Mouse (Mus musculus) adrenal gland, postnatal 25 days (tissue): ENCODE measurements around the gene Fibp. TPM values are rescaled to one million over a fixed set of nuclear protein-coding genes. Genes with fewer than 3 reads are reported as not detected.
A peak's percentile ranks its signal among the peaks of the same experiment; 100 is the strongest.

ENCODE experiments used
- DNase-seq: peaks from one replicate; pipeline ENCODE4 v3.0.0; 2021; ENCODE audit warnings: mixed read lengths
- long read RNA-seq: library from polyadenylated mRNA; stranded (forward); transcript quantifications from one replicate; pipeline ENCODE4 v2.0.0, GENCODE M21; 2021
- total RNA-seq: library from RNA; stranded (reverse); gene quantifications from 2 replicates; pipeline ENCODE4 v1.2.3, GENCODE M21; 2021

Fibp gene
- 53.7 and 100 TPM in 2 replicates for total RNA-seq
- long read RNA-seq, transcript Fibp-205 (10 exons, 1,209 nt), result major isoform, 19 of 42 reads
- long read RNA-seq, partial matches to known transcripts, result 3 of 42 reads
- long read RNA-seq, other reads (novel, unspliced or antisense), result 16 of 42 reads

DNA sequence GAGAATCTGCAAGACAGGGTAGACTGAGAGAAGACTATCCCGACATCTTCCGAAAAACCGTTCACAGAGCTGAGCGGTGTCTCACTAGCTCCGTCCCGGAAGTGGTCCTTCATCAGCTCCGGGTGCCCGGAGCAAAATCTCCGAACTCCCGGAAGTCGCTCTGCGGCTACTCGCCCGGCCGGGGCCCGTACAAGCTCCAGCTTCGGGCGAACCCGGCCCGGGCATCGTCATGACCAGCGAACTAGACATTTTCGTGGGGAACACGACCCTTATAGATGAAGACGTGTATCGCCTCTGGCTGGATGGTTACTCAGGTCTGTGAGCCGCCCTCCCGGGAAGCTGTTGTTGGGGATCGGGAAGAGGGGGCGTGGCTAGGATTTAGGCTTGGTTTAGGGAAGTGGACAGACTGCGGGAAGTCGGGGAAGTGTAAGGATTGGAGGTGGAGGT, at the start of gene Fibp:
TSS of gene Fibp (plus strand) at position 151 of the 447 bp plus-strand sequence.
- peak; percentile 84 for DNase-seq

DNA sequence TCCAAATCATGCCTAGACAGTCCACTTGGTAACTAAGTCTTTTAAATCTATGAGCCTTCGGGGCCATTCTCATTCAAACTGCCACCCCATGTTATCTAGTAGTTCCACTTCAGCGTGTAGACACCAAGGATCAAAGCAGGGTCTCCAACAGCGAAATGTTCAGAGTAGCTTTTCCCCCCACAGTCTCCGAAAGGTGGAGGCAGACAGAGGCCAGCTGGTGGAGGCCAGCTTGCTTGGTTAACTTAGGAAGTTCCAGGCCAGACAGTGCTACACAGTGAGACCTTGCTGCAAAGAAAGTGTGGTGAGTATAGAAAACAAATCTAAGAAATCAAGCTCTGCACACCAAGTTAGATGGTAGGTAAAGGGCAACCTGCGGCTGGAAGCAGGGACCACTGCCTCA, 49.8 kb upstream of the Fibp start:
- no peak for DNase-seq

DNA sequence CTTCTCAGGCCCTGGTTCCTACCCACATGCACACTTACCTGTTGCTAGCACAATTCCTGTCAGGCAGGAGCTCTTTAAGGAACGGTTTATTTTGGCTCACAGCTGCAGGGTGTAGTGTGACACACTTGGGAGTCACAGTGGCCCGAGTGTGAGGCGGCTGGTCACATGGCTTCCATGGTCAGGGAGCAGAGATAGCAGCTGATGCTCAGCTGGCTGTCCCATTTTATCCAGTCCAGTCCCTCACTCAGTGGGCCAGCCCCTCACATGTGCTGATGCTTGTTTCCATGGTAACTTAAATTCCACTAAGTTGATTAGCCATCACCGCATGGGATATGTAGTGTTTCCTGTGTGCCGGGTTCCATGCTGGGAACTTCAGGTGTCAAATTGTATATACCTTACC, 48.5 kb upstream of the Fibp start:
- no peak for DNase-seq

DNA sequence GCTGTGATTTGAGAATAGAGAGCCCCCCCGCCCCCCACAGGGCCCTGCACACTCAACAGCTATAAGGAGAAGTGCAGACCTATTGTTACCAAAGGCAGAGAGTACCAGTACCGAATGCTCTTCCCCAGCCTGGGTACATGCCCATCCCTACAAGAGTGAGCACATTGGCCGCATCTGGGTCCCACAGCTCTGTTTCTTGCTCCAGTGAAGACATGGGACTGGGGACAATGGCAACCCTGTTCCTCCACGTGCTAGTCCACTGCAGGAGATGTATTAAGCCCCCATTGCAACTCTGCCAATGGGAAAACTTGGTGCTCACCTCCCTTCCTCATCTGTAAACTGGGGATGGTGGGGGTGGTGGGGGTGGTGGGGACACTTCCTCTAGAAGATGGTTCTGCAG, 46.6 kb upstream of the Fibp start:
- no peak for DNase-seq

DNA sequence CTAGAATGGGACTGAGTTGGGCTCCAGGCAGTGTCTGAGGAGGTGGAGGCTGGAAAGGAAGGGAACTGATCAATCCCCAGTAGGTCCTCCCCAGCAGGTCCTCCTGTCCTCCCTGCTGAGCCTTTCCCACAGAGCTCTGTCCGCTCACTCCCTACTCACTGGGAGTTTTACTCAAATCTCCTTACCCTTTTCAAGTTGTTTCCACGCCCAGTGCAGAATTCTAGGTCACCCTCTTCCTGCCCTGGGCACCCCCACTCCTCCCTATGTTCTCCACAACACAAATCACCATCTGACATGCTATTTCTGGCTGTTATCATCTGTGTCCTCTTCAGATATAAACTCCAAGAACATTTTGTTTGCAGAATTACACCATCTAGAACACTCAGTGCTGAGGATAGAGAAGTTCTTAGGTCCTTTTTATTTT, 45.9 kb upstream of the Fibp start:
- DNase-seq, result no peak

- DNase-seq, result no peak
Measured at GRCm38 (mm10) chr19:5418750-5419466, 41.5 kb upstream of the Fibp start.

DNA sequence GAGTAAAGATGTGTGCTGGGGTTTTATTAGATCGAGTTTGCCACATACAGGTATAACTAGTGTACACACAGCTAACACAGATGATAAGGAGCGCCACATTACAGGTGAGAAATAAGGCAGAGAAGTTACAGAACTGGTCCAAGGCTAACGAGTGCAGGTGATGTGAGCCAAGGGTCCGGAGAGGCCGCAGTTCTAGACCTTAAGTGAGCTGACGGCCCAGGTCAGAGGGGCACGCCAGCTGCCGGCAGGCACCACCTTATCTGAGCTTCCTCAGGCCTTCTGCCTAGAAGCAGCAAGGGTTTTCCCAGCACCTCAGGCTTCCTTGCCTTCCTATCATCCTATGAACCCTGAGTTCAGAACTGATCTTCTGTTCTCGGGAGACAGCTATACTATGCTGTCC, 40.8 kb upstream of the Fibp start:
- DNase-seq, result no peak

GRCm38 (mm10) chr19:5420579-5420978, 39.8 kb upstream of the Fibp start:
- no peak for DNase-seq

DNA sequence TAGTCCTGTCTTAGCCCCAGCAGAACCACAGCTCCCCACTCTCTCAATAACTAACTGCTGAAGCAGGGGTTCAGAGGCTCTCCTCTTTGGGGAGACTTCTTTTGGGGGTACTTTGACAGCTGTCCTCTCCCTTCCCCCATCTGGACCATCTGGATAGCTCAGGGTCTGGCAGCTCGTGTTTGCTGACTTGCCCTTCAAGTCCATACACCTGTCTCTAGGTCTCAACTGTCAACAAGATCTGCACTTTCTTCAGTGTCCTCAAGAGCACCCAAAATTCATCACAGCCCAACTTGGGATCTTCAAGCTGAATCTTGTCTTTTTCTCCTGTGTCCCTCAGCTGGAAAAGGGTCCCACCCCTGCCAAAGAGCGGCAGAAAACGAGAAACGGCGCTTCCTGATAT, 38.6 kb upstream of the Fibp start:
- no peak for DNase-seq

DNA sequence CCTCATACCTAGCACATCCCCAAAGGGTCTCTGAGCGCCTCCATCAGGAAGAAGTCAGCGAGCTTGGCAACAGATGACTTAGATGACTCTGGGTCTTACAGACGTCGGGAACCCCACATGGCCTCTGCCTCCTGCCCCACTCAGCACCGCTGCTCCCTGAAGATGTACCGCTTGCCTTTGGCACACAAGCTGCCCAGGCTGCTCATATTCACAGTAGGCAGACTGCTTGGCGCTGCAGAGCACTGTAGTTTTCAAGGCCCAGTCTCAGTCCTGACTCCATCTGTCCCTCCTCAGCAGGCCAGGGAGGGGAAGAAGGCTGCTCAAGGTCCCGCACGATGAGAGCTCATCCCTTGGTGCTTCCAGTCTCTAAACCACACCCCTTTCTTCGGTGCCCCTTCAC, 38.1 kb upstream of the Fibp start:
- DNase-seq, result no peak

- DNase-seq, result no peak
Measured at GRCm38 (mm10) chr19:5422895-5423443, 37.4 kb upstream of the Fibp start.

DNA sequence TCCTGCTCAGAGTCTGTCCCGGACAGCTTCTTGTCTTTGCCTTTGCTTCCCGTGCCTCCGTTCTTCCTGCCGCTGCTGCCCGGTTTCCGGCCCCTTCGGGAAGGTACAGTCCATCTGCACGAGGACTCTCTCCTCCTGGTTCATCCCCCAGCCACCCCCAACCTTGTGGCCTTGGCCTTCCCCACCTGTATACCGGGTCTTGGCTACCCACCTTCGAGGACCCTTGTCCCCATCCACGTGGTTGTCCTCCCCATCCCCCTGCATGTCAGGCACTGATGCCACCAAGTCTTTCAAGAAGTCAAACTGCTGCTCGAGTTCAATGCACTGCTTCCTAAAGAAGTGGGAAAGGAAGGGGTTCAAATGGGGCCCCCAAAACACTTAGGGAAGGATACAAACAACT, 36.9 kb upstream of the Fibp start:
- no peak for DNase-seq

- DNase-seq, result peak; percentile 76
Measured at GRCm38 (mm10) chr19:5424092-5424781, 36.2 kb upstream of the Fibp start.

- peak; percentile 97 for DNase-seq
Measured at GRCm38 (mm10) chr19:5424782-5425741, 35.4 kb upstream of the Fibp start, which contains the start of the genes Drap1 and AI837181. Gene Drap1 (minus strand): TSS chr19:5424979. Gene AI837181 (plus strand): TSS chr19:5425144.

DNA sequence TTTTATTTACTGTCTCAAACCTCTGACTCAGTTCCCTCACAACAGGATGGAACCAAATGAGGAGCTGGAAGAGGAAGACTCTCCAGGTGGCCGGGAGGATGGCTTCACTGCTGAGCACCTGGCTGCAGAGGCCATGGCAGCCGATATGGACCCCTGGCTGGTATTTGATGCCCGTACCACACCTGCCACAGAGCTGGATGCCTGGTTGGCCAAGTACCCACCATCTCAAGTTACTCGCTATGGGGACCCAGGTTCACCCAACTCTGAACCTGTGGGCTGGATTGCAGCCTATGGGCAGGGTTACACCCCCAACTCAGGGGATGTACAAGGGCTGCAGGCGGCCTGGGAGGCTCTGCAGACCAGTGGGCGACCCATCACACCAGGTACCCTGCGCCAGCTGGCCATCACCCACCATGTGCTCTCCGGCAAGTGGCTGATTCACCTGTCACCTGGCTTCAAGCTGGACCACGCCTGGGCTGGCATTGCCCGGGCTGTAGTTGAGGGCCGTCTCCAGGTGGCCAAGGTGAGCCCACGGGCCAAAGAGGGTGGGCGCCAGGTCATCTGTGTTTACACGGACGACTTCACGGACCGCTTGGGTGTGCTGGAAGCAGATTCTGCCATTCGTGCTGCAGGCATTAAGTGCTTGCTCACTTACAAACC, 34.4 kb upstream of the Fibp start:
- no peak for DNase-seq

- no peak for DNase-seq
Measured at GRCm38 (mm10) chr19:5426640-5427290, 33.6 kb upstream of the Fibp start.

- DNase-seq, result no peak
Measured at GRCm38 (mm10) chr19:5428083-5428482, 32.3 kb upstream of the Fibp start.

DNA sequence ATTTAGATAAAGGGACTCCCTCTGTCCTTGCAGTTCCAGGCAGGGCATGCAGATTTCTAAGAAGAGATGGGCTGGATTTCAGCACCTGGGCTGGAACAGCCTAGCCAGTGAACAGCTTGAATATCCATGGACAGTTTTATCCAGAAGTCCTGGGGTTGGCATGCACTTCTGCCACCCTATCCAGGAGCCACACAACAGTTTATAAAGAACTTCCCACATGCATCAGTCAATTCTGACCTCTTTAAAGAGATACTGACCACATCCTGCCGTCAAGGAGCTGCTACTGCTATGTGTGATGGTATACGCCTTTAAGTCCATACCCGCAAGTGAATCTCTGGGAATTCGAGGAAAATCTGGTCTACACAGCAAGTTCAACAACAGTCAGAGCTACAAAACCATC, 31.2 kb upstream of the Fibp start:
- DNase-seq, result no peak

DNA sequence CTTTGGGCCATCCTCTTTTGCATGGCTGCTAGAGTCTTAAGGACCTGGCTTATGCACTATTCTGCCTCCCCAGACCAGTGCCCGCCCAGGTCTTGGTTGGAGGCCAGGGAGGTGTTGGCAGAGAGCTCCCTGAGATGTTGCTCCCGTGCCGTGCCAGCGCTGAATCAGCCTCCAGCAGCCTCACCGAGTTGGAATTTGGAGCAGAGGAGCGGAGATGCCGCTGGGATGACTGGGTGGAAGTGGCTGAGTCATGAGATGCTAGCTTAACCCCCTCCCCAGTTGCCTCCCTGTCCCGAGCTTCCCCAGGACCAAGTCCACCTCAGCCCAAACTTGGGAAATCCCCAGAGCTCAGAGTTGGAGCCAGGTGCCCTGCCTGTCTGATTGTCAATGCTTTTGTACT, 30.6 kb upstream of the Fibp start:
- DNase-seq, result peak; percentile 88

DNA sequence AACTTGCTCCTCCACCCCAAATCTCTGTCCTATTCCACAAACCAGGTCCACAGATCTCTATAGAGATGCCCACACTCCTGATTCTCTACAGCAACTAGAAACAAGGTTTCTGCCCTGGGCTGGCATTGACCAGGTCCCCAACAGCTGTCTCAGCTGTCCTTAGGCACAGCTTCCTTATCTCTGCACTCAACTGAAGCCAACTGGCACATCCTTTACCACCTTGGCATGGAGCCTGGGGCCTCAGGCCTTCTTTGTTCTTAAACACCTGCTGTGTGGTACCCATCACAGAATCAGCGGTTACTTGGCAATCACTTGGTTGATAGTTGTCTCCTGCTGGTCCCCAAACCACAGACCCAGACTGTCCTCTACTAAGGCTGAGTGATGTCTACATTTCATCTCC, 30.0 kb upstream of the Fibp start:
- no peak for DNase-seq

DNA sequence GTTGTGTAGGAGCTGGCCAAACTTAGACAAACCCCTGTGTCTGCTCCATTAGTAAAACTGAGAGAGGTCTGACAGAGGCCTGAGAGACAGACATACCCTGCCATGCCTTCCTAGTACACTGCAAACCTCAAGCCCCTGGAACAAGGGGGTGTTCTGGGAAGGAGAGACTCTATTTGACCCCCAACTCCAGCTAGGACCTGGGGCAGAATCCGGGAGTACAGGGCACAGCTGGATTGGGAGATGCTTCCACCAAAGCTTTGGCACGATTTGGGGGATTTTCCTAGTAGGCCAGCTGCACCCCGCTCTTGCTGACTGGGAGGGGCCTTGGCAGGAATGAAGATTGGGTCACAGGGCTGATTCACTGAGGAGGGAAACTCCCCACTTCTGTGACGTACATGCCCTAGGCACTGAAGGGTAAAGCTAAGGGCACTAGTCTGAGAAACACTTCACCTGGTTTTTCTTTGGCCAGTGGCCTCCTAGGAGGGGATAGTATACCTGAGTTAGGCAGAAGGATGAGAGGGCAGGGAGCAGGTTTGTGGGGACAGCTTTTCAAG, 28.4 kb upstream of the Fibp start:
- no peak for DNase-seq
